Mouse (Mus musculus) lung, postnatal 25 days (tissue): ENCODE data around the gene Nfe2l1.

Experiments
- DNase-seq: peaks from one replicate; pipeline ENCODE4 v3.0.0; 2022; ENCODE audit warnings: low spot score

Nfe2l1 gene

GRCm38 (mm10) chr11:96843627-96844026 lies 13.9 kb upstream of the Nfe2l1 start:
- no peak for DNase-seq

- no peak for DNase-seq
Observed at GRCm38 (mm10) chr11:96840290-96840689, 10.5 kb upstream of the Nfe2l1 start.

GRCm38 (mm10) chr11:96839877-96840276 lies 10.1 kb upstream of the Nfe2l1 start:
- DNase-seq: no peak

- no peak for DNase-seq
Observed at GRCm38 (mm10) chr11:96839428-96839827, 9.7 kb upstream of the Nfe2l1 start.

GRCm38 (mm10) chr11:96838341-96838740 lies 8.6 kb upstream of the Nfe2l1 start:
- no peak for DNase-seq

GRCm38 (mm10) chr11:96837298-96837697 lies 7.5 kb upstream of the Nfe2l1 start:
- DNase-seq: no peak

GRCm38 (mm10) chr11:96834127-96834526 lies 4.4 kb upstream of the Nfe2l1 start:
- DNase-seq: no peak

- DNase-seq: no peak
Observed at GRCm38 (mm10) chr11:96832973-96833372, 3.2 kb upstream of the Nfe2l1 start.

GRCm38 (mm10) chr11:96832541-96832940 lies 2.8 kb upstream of the Nfe2l1 start:
- DNase-seq: no peak

GRCm38 (mm10) chr11:96831516-96831915 lies 1.7 kb upstream of the Nfe2l1 start:
- no peak for DNase-seq

- DNase-seq: no peak
Observed at GRCm38 (mm10) chr11:96830539-96831216, 910 bp upstream of the Nfe2l1 start.

GRCm38 (mm10) chr11:96829403-96829812 lies 360 bp downstream of the Nfe2l1 start:
- peak; percentile 92 for DNase-seq

GRCm38 (mm10) chr11:96828881-96829280 lies 887 bp downstream of the Nfe2l1 start:
- no peak for DNase-seq

- no peak for DNase-seq
Observed at GRCm38 (mm10) chr11:96827917-96828316, 1.9 kb downstream of the Nfe2l1 start.

GRCm38 (mm10) chr11:96827062-96827581 lies 2.6 kb downstream of the Nfe2l1 start:
- no peak for DNase-seq

- DNase-seq: no peak
Observed at GRCm38 (mm10) chr11:96826481-96826880, 3.3 kb downstream of the Nfe2l1 start.

GRCm38 (mm10) chr11:96824783-96825495 lies 4.8 kb downstream of the Nfe2l1 start:
- peak; percentile 75 for DNase-seq

GRCm38 (mm10) chr11:96823880-96824782 lies 5.6 kb downstream of the Nfe2l1 start:
- DNase-seq: peak; percentile 91

- DNase-seq: no peak
Observed at GRCm38 (mm10) chr11:96823471-96823837, 6.3 kb downstream of the Nfe2l1 start.

- peak; percentile 32 for DNase-seq
Observed at GRCm38 (mm10) chr11:96822675-96823470, 6.9 kb downstream of the Nfe2l1 start.

GRCm38 (mm10) chr11:96821956-96822355 lies 7.8 kb downstream of the Nfe2l1 start:
- no peak for DNase-seq
